Mouse (Mus musculus) cerebellum, postnatal 10 days (tissue): ENCODE measurements around the gene Cep128.
"Not testable (repeated sequence)": the region's sequence is repeated elsewhere in the genome, so short reads cannot be mapped to it uniquely, and the experiment has no call there.

Experiments used
- DNase-seq, 2 experiments: peaks; one replicate each; pipeline ENCODE4 v3.0.0; 2021; ENCODE audit warnings: mixed read lengths in 2 of 2

Gene Cep128

GRCm38 (mm10) chr12:91384281-91385017, at the start of gene Cep128, which contains the start of gene Tshr:
Gene Cep128 (minus strand): TSS chr12:91384409.
Gene Tshr (plus strand): TSS chr12:91384563.
- peak; percentile 94 to 96 for DNase-seq

GRCm38 (mm10) chr12:91427129-91427528, 42.9 kb upstream of the Cep128 start:
- DNase-seq, result no peak

- DNase-seq, result no peak
These were observed 42.3 kb upstream of the Cep128 start for GRCm38 (mm10) chr12:91426499-91426898.

GRCm38 (mm10) chr12:91423125-91423820, 39.1 kb upstream of the Cep128 start:
- DNase-seq, result peak; percentile 53 to 56

- peak in 1 of 2 experiments; percentile 12 for DNase-seq
These were observed 37.1 kb upstream of the Cep128 start for GRCm38 (mm10) chr12:91421272-91421671.

- DNase-seq, result peak; percentile 80 to 84
These were observed 34.6 kb upstream of the Cep128 start for GRCm38 (mm10) chr12:91418791-91419190.

GRCm38 (mm10) chr12:91416828-91417227, 32.6 kb upstream of the Cep128 start:
- DNase-seq, result peak in 1 of 2 experiments; percentile 15

- peak in 1 of 2 experiments; percentile 15 for DNase-seq
These were observed 30.9 kb upstream of the Cep128 start for GRCm38 (mm10) chr12:91415112-91415511.

GRCm38 (mm10) chr12:91412461-91413182, 28.4 kb upstream of the Cep128 start:
- DNase-seq, result peak; percentile 67 to 69

- DNase-seq, result no peak
These were observed 26.1 kb upstream of the Cep128 start for GRCm38 (mm10) chr12:91410306-91410705.

GRCm38 (mm10) chr12:91401049-91401352, 16.8 kb upstream of the Cep128 start:
- DNase-seq, result no peak

- DNase-seq, result peak; percentile 88 to 89
These were observed 16.2 kb upstream of the Cep128 start for GRCm38 (mm10) chr12:91400232-91401048.

- peak; percentile 22 to 36 for DNase-seq
These were observed 519 bp downstream of the Cep128 start for GRCm38 (mm10) chr12:91383516-91384264.

- no peak for DNase-seq
These were observed 15.0 kb downstream of the Cep128 start for GRCm38 (mm10) chr12:91369173-91369572.

- no peak for DNase-seq
These were observed 30.4 kb downstream of the Cep128 start for GRCm38 (mm10) chr12:91353783-91354182.

- DNase-seq, result not testable (repeated sequence)
These were observed 45.6 kb downstream of the Cep128 start for GRCm38 (mm10) chr12:91338656-91339055.

GRCm38 (mm10) chr12:91327527-91327926, 56.7 kb downstream of the Cep128 start:
- DNase-seq, result no peak

- peak; percentile 84 to 86 for DNase-seq
These were observed 58.1 kb downstream of the Cep128 start for GRCm38 (mm10) chr12:91326104-91326503.

- DNase-seq, result no peak
These were observed 69.2 kb downstream of the Cep128 start for GRCm38 (mm10) chr12:91315026-91315425.

GRCm38 (mm10) chr12:91313974-91314587, 70.1 kb downstream of the Cep128 start:
- DNase-seq, result peak; percentile 36 to 71

- no peak for DNase-seq
These were observed 71.6 kb downstream of the Cep128 start for GRCm38 (mm10) chr12:91312591-91312990.
